Mouse (Mus musculus): ENCODE measurements around the gene Car9. TPM values are rescaled to one million over a fixed set of nuclear protein-coding genes. Genes with fewer than 3 reads are reported as not detected.
A peak's percentile ranks its signal among the peaks of the same experiment; 100 is the strongest.

The Car9 gene
- total and polyA plus RNA-seq, 2 experiments from 2014 or later = 0.05 to 1.1 TPM

- no peak for ATAC-seq (ENCODE audit: low FRiP score)
- no peak overlapping the region for H3K9ac ChIP-seq (replicated peaks; ENCODE audit: low read length, poor library complexity, severe bottlenecking)
- no peak for DNase-seq (ENCODE audit: low spot score)
- no peak overlapping the region for H3K27ac ChIP-seq (ENCODE audit: low read depth, low read length)
- peaks cover 14% of the 10 kb centered on the region for H3K27me3 ChIP-seq (ENCODE audit: insufficient read depth, low read length)
- H3K4me1 ChIP-seq (ENCODE audit: insufficient read depth, low read length) = no peaks in the 10 kb centered on the region; the same call in 1 of the 2 replicates
- H3K36me3 ChIP-seq (ENCODE audit: insufficient read depth, low read length) = no peaks in the 10 kb centered on the region
- no peak overlapping the region for H3K4me3 ChIP-seq (ENCODE audit: low read depth, low read length)
- WGBS = 87% methylated on average over 4 of the region's 4 CpGs
- H3K4me2 ChIP-seq (ENCODE audit: low read depth, low read length, poor library complexity, severe bottlenecking) = no peak overlapping the region
- H3K9me3 ChIP-seq (ENCODE audit: low read length) = no peaks in the 10 kb centered on the region
- no peak for TF ChIP-seq CTCF (IDR thresholded peaks at IDR 0.05)
Observed at GRCm38 (mm10) chr4:43504269-43504668, 2.5 kb upstream of the Car9 start.

DNA sequence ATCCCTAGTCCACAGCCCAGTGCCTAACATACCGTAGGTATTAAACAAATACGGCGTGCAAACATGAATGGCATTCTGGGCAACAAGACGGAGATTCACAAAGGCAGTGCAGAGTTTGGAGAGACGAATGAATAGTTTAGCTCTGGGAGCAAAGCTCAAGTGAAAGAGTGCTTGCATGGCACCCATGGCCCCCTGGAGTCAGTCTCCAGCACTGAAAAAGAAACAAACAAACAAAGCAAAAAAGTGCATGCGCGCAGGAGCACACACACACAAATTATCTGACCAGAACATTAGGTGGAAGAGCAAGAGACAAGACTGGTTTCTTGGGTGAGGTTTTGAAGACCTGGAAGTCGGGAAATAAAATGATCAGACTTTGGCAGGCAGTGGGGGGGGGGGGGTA, 692 bp upstream of the Car9 start:
- no peak for ATAC-seq (ENCODE audit: low FRiP score)
- WGBS = 60% methylated on average over 8 of the region's 8 CpGs

DNA sequence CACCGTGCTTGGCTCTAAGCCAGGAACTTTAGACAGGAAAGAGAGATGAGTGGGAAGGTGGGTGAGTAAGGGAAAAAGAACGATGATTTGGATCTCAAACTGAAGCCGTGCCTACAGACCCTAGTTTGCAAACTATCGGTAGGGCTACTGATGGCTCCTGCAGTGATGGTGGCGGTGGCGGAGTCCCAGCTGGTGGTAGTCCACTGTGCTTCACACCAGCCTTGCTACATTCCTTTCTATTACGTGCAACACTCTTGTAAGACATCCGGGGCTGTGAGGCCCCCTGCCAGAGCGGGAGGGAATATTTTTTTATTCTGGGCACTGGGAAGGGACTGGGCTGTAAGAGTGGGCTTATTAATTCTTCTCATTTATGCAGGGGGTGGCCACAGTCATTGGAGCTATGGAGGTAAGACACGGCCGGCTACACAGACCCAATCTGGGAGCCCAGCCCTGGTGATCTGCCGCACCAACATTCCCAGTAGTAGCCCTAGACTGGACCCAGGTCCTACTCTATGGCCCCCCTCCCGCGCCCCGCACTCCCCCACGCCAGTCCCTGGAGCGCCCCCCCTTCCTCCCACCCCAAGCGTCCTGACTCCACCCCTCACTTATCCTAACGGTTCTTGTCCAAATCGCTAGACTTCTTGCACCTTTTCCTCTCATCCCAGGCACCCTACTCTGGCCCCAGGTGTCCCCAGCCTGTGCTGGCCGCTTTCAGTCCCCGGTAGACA, 1.3 kb downstream of the Car9 start:
- no peaks in the 10 kb centered on the region for H3K9me3 ChIP-seq (ENCODE audit: low read length)
- ATAC-seq (ENCODE audit: low FRiP score) (no peak), DNase-seq (ENCODE audit: low spot score) (no peak)
- no peak overlapping the region for H3K27ac ChIP-seq (ENCODE audit: low read depth, low read length)
- no peaks in the 10 kb centered on the region; the same call in 1 of the 2 replicates for H3K4me1 ChIP-seq (ENCODE audit: insufficient read depth, low read length)
- no peak overlapping the region for H3K9ac ChIP-seq (replicated peaks; ENCODE audit: low read length, poor library complexity, severe bottlenecking)
- no peak for TF ChIP-seq CTCF (IDR thresholded peaks at IDR 0.05)
- peak overlapping the region; percentile 22 for H3K4me3 ChIP-seq (ENCODE audit: low read depth, low read length)
- H3K4me2 ChIP-seq (ENCODE audit: low read depth, low read length, poor library complexity, severe bottlenecking) = peak overlapping the region; percentile 49
- 16% methylated on average over 22 of the region's 22 CpGs for WGBS
- H3K27me3 ChIP-seq (ENCODE audit: insufficient read depth, low read length) = peaks cover 17% of the 10 kb centered on the region
- H3K36me3 ChIP-seq (ENCODE audit: insufficient read depth, low read length) = no peaks in the 10 kb centered on the region

More for the DNA sequence above, 692 bp upstream of the Car9 start:
- Histone ChIP-seq H3K27ac (ENCODE audit: low read depth, low read length) (no peak overlapping the region), H3K4me2 (ENCODE audit: low read depth, low read length, poor library complexity, severe bottlenecking) (no peak overlapping the region), H3K36me3 (ENCODE audit: insufficient read depth, low read length) (no peaks in the 10 kb centered on the region), H3K4me1 (ENCODE audit: insufficient read depth, low read length) (no peaks in the 10 kb centered on the region; the same call in 1 of the 2 replicates), H3K4me3 (ENCODE audit: low read depth, low read length) (no peak overlapping the region), H3K27me3 (ENCODE audit: insufficient read depth, low read length) (peaks cover 17% of the 10 kb centered on the region), H3K9ac (replicated peaks; ENCODE audit: low read length, poor library complexity, severe bottlenecking) (no peak overlapping the region), H3K9me3 (ENCODE audit: low read length) (no peaks in the 10 kb centered on the region)
- no peak for DNase-seq (ENCODE audit: low spot score)
- no peak for TF ChIP-seq CTCF (IDR thresholded peaks at IDR 0.05)

DNA sequence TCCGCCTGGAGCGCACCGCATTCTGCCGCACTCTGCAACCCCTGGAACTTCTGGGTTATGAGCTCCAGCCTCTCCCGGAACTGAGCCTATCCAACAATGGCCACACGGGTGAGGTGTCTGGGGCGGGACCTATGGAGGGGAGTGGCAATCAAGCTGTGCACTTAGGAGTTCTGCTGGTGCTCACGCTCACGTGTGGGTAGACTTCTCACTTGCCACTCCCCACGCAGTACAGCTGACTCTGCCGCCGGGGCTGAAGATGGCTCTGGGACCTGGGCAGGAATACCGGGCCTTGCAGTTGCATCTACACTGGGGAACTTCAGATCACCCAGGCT, 1.9 kb downstream of the Car9 start:
- H3K9ac ChIP-seq (replicated peaks; ENCODE audit: low read length, poor library complexity, severe bottlenecking) = no peak overlapping the region
- H3K9me3 ChIP-seq (ENCODE audit: low read length) = no peaks in the 10 kb centered on the region
- H3K36me3 ChIP-seq (ENCODE audit: insufficient read depth, low read length) = no peaks in the 10 kb centered on the region
- no peak for DNase-seq (ENCODE audit: low spot score)
- H3K27ac ChIP-seq (ENCODE audit: low read depth, low read length) = no peak overlapping the region
- H3K27me3 ChIP-seq (ENCODE audit: insufficient read depth, low read length) = peaks cover 17% of the 10 kb centered on the region
- no peaks in the 10 kb centered on the region; the same call in 1 of the 2 replicates for H3K4me1 ChIP-seq (ENCODE audit: insufficient read depth, low read length)
- no peak for TF ChIP-seq CTCF (IDR thresholded peaks at IDR 0.05)
- peak overlapping the region; percentile 22 for H3K4me3 ChIP-seq (ENCODE audit: low read depth, low read length)
- 10% methylated on average over 13 of the region's 13 CpGs for whole genome bisulfite sequencing
- H3K4me2 ChIP-seq (ENCODE audit: low read depth, low read length, poor library complexity, severe bottlenecking) = peak overlapping the region; percentile 49
- ATAC-seq (ENCODE audit: low FRiP score) = no peak

DNA sequence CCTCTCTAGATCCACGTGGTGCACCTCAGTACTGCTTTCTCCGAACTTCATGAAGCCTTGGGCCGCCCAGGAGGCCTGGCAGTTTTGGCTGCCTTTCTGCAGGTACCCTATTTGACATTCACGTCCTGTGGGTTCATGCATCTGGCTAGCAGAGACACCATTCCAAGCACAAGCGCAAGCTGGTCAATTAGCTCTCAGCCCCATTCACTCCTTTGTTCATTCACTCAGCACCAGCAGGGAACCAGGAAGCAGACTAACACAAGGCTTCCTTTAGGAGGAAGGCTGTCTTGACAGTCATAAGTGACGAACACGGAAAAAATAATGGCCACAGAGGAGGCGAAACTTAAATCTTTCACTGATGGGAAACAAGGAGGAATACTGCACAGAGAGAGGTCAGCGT, 2.3 kb downstream of the Car9 start:
- H3K4me2 ChIP-seq (ENCODE audit: low read depth, low read length, poor library complexity, severe bottlenecking) = peak overlapping the region; percentile 49; the same call in 1 of the 2 replicates
- peaks cover 17% of the 10 kb centered on the region for H3K27me3 ChIP-seq (ENCODE audit: insufficient read depth, low read length)
- peak overlapping the region; percentile 22; the same call in 1 of the 2 replicates for H3K4me3 ChIP-seq (ENCODE audit: low read depth, low read length)
- no peak for ATAC-seq (ENCODE audit: low FRiP score)
- H3K9me3 ChIP-seq (ENCODE audit: low read length) = no peaks in the 10 kb centered on the region
- H3K4me1 ChIP-seq (ENCODE audit: insufficient read depth, low read length) = no peaks in the 10 kb centered on the region; the same call in 1 of the 2 replicates
- no peak overlapping the region for H3K9ac ChIP-seq (replicated peaks; ENCODE audit: low read length, poor library complexity, severe bottlenecking)
- H3K27ac ChIP-seq (ENCODE audit: low read depth, low read length) = no peak overlapping the region
- TF ChIP-seq CTCF (IDR thresholded peaks at IDR 0.05) = no peak
- no peaks in the 10 kb centered on the region for H3K36me3 ChIP-seq (ENCODE audit: insufficient read depth, low read length)
- 38% methylated on average over 9 of the region's 9 CpGs for WGBS
- no peak for DNase-seq (ENCODE audit: low spot score)

- TF ChIP-seq CTCF (IDR thresholded peaks at IDR 0.05) = no peak
- 86% methylated on average over 17 of the region's 19 CpGs for WGBS
- no peak overlapping the region for H3K4me2 ChIP-seq (ENCODE audit: low read depth, low read length, poor library complexity, severe bottlenecking)
Observed at GRCm38 (mm10) chr4:43511675-43512454, 5.1 kb downstream of the Car9 start.

More at GRCm38 (mm10) chr4:43511675-43512454, 5.1 kb downstream of the Car9 start:
- peaks cover 16% of the 10 kb centered on the region for H3K27me3 ChIP-seq (ENCODE audit: insufficient read depth, low read length)
- DNase-seq (ENCODE audit: low spot score) (no peak), ATAC-seq (ENCODE audit: low FRiP score) (no peak)
- no peaks in the 10 kb centered on the region for H3K9me3 ChIP-seq (ENCODE audit: low read length)
- no peaks in the 10 kb centered on the region for H3K36me3 ChIP-seq (ENCODE audit: insufficient read depth, low read length)
- no peak overlapping the region for H3K4me3 ChIP-seq (ENCODE audit: low read depth, low read length)
- H3K4me1 ChIP-seq (ENCODE audit: insufficient read depth, low read length) = no peaks in the 10 kb centered on the region; the same call in 1 of the 2 replicates
- no peak overlapping the region for H3K27ac ChIP-seq (ENCODE audit: low read depth, low read length)
- H3K9ac ChIP-seq (replicated peaks; ENCODE audit: low read length, poor library complexity, severe bottlenecking) = no peak overlapping the region

Data from midbrain, postnatal 0 days (tissue).